Mouse (Mus musculus) kidney, embryonic 15.5 days (tissue): ENCODE data around the gene Ttbk1. TPM values are rescaled to one million over a fixed set of nuclear protein-coding genes. Genes with fewer than 3 reads are reported as not detected.

Source experiments
- polyA plus RNA-seq: library from polyadenylated mRNA; unstranded; fragments of >200 nt; fragmentation: Nextera tagmentation; extraction: Ambion mirVana; gene quantifications from 2 replicates; pipeline ENCODE4 v1.2.1, GENCODE M21; 2015

Ttbk1 gene
- polyA plus RNA-seq, 1 experiment from 2014 or later = 0.26 TPM

Other genes with a start within 250 kb of the Ttbk1 start
- 104 TPM in 2 replicates for gene Polr1c, start 239.6 kb downstream of the Ttbk1 start, polyA plus RNA-seq
- gene Yipf3, start 239.6 kb downstream of the Ttbk1 start, polyA plus RNA-seq = 103 and 113 TPM in 2 replicates
- 0.60 and 0.71 TPM in 2 replicates for gene Lrrc73, start 234.1 kb downstream of the Ttbk1 start, polyA plus RNA-seq
- gene Tjap1, start 204.6 kb downstream of the Ttbk1 start, polyA plus RNA-seq = 40.3 and 47.7 TPM in 2 replicates
- 0.42 and 0.85 TPM in 2 replicates for gene Dlk2, start 190.3 kb downstream of the Ttbk1 start, polyA plus RNA-seq
- 5.8 and 6.3 TPM in 2 replicates for gene Abcc10, start 159.3 kb downstream of the Ttbk1 start, polyA plus RNA-seq
- 9.9 and 10.3 TPM in 2 replicates for gene Zfp318, start 103.9 kb downstream of the Ttbk1 start, polyA plus RNA-seq
- gene Crip3, start 58.7 kb downstream of the Ttbk1 start, polyA plus RNA-seq = 0.51 and 0.64 TPM in 2 replicates
- not detected in 2 replicates for gene Slc22a7, start 49.2 kb downstream of the Ttbk1 start, polyA plus RNA-seq
- 58.0 and 58.5 TPM in 2 replicates for gene Dnph1, start 9.0 kb upstream of the Ttbk1 start, polyA plus RNA-seq
- gene Cul9, start 58.7 kb upstream of the Ttbk1 start, polyA plus RNA-seq = 5.3 and 5.8 TPM in 2 replicates
- gene Srf, start 68.5 kb upstream of the Ttbk1 start, polyA plus RNA-seq = 9.1 and 9.5 TPM in 2 replicates
- 120 and 138 TPM in 2 replicates for gene Ptk7, start 141.8 kb upstream of the Ttbk1 start, polyA plus RNA-seq
- 36.9 and 42.4 TPM in 2 replicates for gene Klc4, start 158.3 kb upstream of the Ttbk1 start, polyA plus RNA-seq
- gene Mrpl2, start 158.6 kb upstream of the Ttbk1 start, polyA plus RNA-seq = 108 and 124 TPM in 2 replicates
- 55.5 and 59.2 TPM in 2 replicates for gene Cul7, start 162.7 kb upstream of the Ttbk1 start, polyA plus RNA-seq
- gene Rrp36, start 186.7 kb upstream of the Ttbk1 start, polyA plus RNA-seq = 63.9 and 65.4 TPM in 2 replicates
- 146 and 147 TPM in 2 replicates for gene Mea1, start 191.1 kb upstream of the Ttbk1 start, polyA plus RNA-seq
- gene Klhdc3, start 193.2 kb upstream of the Ttbk1 start, polyA plus RNA-seq = 119 and 131 TPM in 2 replicates
- 96.7 and 105 TPM in 2 replicates for gene Ppp2r5d, start 217.4 kb upstream of the Ttbk1 start, polyA plus RNA-seq
- 25.6 and 28.5 TPM in 2 replicates for gene Pex6, start 223.8 kb upstream of the Ttbk1 start, polyA plus RNA-seq
- 1.5 and 2.8 TPM in 2 replicates for gene Gnmt, start 241.5 kb upstream of the Ttbk1 start, polyA plus RNA-seq